In genomic region chrX:13477596-13477995, GRCm38 (mm10) we compare ENCODE assay signal across 20 mouse cellular contexts. TPM values are rescaled to one million over a fixed set of nuclear protein-coding genes. Genes with fewer than 3 reads are reported as not detected.
"Had no signal": no experiment of that assay in that cellular context is flagged by ENCODE, and none has a peak within 500 bp of the region (broad histone marks: within the 10 kb centered on the region; RNA-seq: fewer than 3 reads in every experiment).

No protein-coding gene starts in this region.

- H3K4me3 ChIP-seq: midbrain, embryonic 10.5 days; midbrain, embryonic 12.5 days; midbrain, embryonic 15.5 days; myocyte; neural tube, embryonic 13.5 days; neural tube, embryonic 15.5 days had no signal

- ATAC-seq: midbrain, embryonic 15.5 days had no signal

- H3K27ac ChIP-seq: midbrain, embryonic 10.5 days; midbrain, embryonic 12.5 days; midbrain, embryonic 15.5 days; neural tube, embryonic 13.5 days; neural tube, embryonic 15.5 days had no signal

- H3K4me1 ChIP-seq: midbrain, embryonic 10.5 days; midbrain, embryonic 12.5 days; midbrain, embryonic 15.5 days; neural tube, embryonic 13.5 days; neural tube, embryonic 15.5 days had no signal

- H3K4me2 ChIP-seq: lung, embryonic 14.5 days; midbrain, embryonic 12.5 days; midbrain, embryonic 15.5 days; neural tube, embryonic 13.5 days; neural tube, embryonic 15.5 days had no signal

- H3K27me3 ChIP-seq: midbrain, embryonic 15.5 days; neural tube, embryonic 15.5 days had no signal

- H3K9ac ChIP-seq: lung, embryonic 14.5 days; midbrain, embryonic 12.5 days; midbrain, embryonic 15.5 days; neural tube, embryonic 13.5 days; neural tube, embryonic 15.5 days had no signal

- DNase-seq: lung, embryonic 14.5 days; lung, postnatal 14 days; retina, postnatal 1 day; right cerebral cortex, adult 18-20 months; right cerebral cortex, postnatal 25 days; right cerebral cortex, postnatal 4 days; spleen, adult 18-20 months; thymus, adult 18-20 months; thymus, postnatal 14 days; thymus, postnatal 36 days had no signal

- H3K9me3 ChIP-seq: midbrain, embryonic 10.5 days; midbrain, embryonic 12.5 days; midbrain, embryonic 15.5 days; neural tube, embryonic 13.5 days; neural tube, embryonic 15.5 days had no signal

- H3K36me3 ChIP-seq: midbrain, embryonic 10.5 days; midbrain, embryonic 12.5 days; midbrain, embryonic 15.5 days; neural tube, embryonic 13.5 days; neural tube, embryonic 15.5 days had no signal

RNA-seq across cellular contexts. Expression of gene Nyx, which starts 11.7 kb away (rescaled TPM):
- total RNA-seq: megakaryocyte, adult 5-6 weeks; megakaryocyte-erythroid progenitor cell, adult 5-6 weeks had no signal
- polyA plus RNA-seq: neural tube, embryonic 11.5 days; stomach, embryonic 14.5 days had no signal
